In genomic region chr10:56468537-56468936, GRCm38 (mm10) we compare ENCODE assay signal across 10 mouse cellular contexts.
A peak's percentile ranks its signal among the peaks of the same experiment; 100 is the strongest.
DNase-seq lines count a peak whose midpoint lies in the region; TF ChIP-seq lines count a peak whose summit lies in the region.
"Had no signal": no experiment of that assay in that cellular context is flagged by ENCODE, and none has a peak within 500 bp of the region (broad histone marks: within the 10 kb centered on the region; RNA-seq: fewer than 3 reads in every experiment).

No protein-coding gene starts in this region.

- no peaks in the 10 kb centered on the region for H3K27me3 ChIP-seq in thymus, adult 2 months (ENCODE audit: control insufficient read depth, insufficient read depth, low read length)
- H3K27me3 ChIP-seq: hindbrain, embryonic 15.5 days had no signal

- DNase-seq in adrenal gland, adult 2 months, result peak; percentile 47
- no peak for DNase-seq in adrenal gland, adult 8-10 months
- peak; percentile 55 for DNase-seq in 3134 (ENCODE audit: extremely low read depth, insufficient read length, low spot score)
- peak; percentile 16 to 35 for DNase-seq in heart, adult 9 months (ENCODE audit: low spot score in 2 of 2)
- DNase-seq in kidney, postnatal 10 days, result peak; percentile 33
- no peak for DNase-seq in cerebellum, postnatal 25 days
- no peak for DNase-seq in thymus, adult 2 months
- no peak for DNase-seq in thymus, postnatal 14 days

- no peaks in the 10 kb centered on the region for H3K36me3 ChIP-seq in thymus, adult 2 months (ENCODE audit: control insufficient read depth, insufficient read depth, low read length)
- H3K36me3 ChIP-seq: hindbrain, embryonic 15.5 days had no signal

- H3K4me3 ChIP-seq in thymus, adult 2 months (ENCODE audit: control insufficient read depth, insufficient read depth, low read length), result no peak overlapping the region
- H3K4me3 ChIP-seq: hindbrain, embryonic 15.5 days had no signal

- no peak overlapping the region for H3K27ac ChIP-seq in thymus, adult 2 months (ENCODE audit: control insufficient read depth, insufficient read depth, low read length)
- H3K27ac ChIP-seq: hindbrain, embryonic 15.5 days; liver, embryonic 14.5 days had no signal

- TF ChIP-seq CTCF in thymus, adult 2 months (IDR thresholded peaks at IDR 0.05; ENCODE audit: borderline replicate concordance, control insufficient read depth, extremely low read depth, insufficient read depth, low read length, poor library complexity), result no peak

- H3K4me1 ChIP-seq in thymus, adult 2 months (replicated peaks; ENCODE audit: control insufficient read depth, insufficient read depth, low read length), result no peaks in the 10 kb centered on the region
- H3K4me1 ChIP-seq: hindbrain, embryonic 15.5 days had no signal

- WGBS in thymus, adult 2 months, result 76% methylated on average over 6 of the region's 6 CpGs

- TF ChIP-seq POLR2A in thymus, adult 2 months (IDR thresholded peaks at IDR 0.05; ENCODE audit: control insufficient read depth, extremely low read depth, insufficient read depth, low read length, poor library complexity), result no peak

Comparison
In these comparisons a context has a peak if more than half of its experiments do, and no peak if none do; other contexts are left out.
1. DNase-seq: peak in adrenal gland, adult 2 months (single experiment), 3134 (single experiment), heart, adult 9 months (2 of 2) and kidney, postnatal 10 days (single experiment); none in adrenal gland, adult 8-10 months (single experiment), cerebellum, postnatal 25 days (0 of 2), thymus, adult 2 months (single experiment) and thymus, postnatal 14 days (single experiment).